Mouse (Mus musculus) liver (tissue): ENCODE measurements at regions not wholly inside any gene's neighbourhood (a gene's known extent, or its start where the extent isn't known, plus 50 kb on each side); places are given as distances from the start of the nearest gene placed in this dataset.
A peak's percentile ranks its signal among the peaks of the same experiment; 100 is the strongest.
"Not testable (repeated sequence)": the region's sequence is repeated elsewhere in the genome, so short reads cannot be mapped to it uniquely, and the experiment has no call there.

Experiments used
- DNase-seq: peaks from one replicate; pipeline ENCODE4 v3.0.0-alpha.2; 2020; ENCODE audit warnings: mixed read lengths

DNA sequence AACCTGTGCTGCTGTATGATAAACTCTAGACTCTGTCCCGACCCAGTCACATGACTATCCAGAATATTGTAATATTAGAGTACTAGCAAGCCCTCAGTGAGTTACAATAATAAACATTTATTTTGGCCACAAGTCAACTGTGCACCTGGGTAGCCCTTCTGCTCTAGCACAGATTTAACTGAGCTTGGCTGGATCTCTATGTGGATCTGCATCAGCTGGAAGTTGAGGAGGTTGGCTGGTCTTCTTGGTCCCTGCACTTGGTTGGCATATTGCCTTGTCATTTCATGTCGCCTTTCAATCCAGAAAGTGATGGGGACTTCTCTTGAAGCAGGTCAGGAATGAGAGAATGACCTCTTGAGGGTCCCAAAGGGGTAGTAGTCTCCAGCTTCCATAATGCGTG, 191.5 kb downstream of the Kctd12 start:
- no peak for DNase-seq

GRCm38 (mm10) chr14:102782227-102782626, 200.2 kb downstream of the Kctd12 start:
- DNase-seq = no peak

GRCm38 (mm10) chr14:102769716-102770115, 212.7 kb downstream of the Kctd12 start:
- peak; percentile 7 for DNase-seq

- peak; percentile 8 for DNase-seq
Observed at GRCm38 (mm10) chr14:102748687-102749086, 233.8 kb downstream of the Kctd12 start.

DNA sequence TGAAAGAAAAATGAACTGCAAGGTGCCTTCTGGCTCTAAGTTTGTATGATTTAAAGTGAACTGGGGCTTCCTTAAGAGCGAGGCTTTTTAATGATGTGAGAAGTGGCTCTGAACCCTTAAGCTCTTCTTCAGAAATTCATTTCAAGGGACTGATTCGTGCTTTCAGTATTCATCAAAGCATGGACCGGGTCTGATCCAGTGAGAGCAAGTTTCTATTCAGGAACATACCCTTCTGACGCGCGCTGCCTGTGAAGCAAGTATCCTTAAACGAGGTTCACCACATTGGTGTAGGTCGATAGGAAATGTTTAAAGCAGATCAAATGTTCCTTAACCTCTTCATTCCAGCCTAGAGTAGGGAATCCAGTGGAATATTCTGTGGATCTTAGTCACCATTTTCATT, 240.1 kb downstream of the Kctd12 start:
- DNase-seq = no peak

- no peak for DNase-seq
Observed at GRCm38 (mm10) chr14:102736656-102737055, 245.8 kb downstream of the Kctd12 start.

- DNase-seq = not testable (repeated sequence)
Observed at GRCm38 (mm10) chr14:102733718-102734117, 248.7 kb downstream of the Kctd12 start.

DNA sequence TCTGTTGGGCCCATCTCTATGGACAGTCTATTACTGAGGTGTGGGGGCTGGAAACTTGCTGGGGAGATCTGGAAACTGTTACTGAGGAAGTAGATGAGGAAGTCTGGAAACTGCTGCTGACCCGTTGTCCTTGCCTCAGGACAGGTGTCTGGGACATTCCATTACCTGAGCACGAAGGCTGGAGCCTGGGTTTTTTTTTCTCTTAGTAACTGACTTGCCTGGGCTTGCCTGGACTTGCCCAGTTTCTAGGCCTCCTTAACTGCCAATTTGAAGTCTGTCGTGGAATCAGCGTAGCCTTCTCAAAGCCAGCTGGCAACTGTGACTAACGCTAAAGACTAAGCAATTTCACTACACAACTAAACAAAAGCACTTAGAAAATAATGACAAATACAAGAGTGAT, 250.7 kb downstream of the Kctd12 start:
- DNase-seq = no peak

- DNase-seq = no peak
Observed at GRCm38 (mm10) chr14:102722633-102723032, 259.8 kb downstream of the Kctd12 start.

DNA sequence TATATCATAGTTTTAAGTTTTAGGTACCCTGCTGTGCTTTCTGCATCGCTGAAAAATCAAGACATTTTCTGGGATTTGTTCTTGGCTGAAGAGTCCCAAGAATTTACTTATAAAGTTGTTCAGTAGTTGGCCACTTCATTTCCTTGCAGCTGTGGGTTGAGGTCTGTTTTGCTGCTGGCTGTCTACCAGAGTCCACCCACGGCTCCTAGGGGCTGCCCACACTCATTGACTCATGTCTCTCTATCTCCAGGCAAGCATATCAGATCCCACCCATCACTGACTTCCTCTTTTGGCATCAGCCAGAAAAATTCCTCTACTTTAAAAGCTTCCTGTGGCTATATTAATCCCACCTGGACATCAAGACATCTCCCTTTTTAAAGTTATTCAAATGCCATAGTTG, 263.9 kb downstream of the Kctd12 start:
- no peak for DNase-seq

GRCm38 (mm10) chr14:102712600-102712999, 269.8 kb downstream of the Kctd12 start:
- DNase-seq = no peak

DNA sequence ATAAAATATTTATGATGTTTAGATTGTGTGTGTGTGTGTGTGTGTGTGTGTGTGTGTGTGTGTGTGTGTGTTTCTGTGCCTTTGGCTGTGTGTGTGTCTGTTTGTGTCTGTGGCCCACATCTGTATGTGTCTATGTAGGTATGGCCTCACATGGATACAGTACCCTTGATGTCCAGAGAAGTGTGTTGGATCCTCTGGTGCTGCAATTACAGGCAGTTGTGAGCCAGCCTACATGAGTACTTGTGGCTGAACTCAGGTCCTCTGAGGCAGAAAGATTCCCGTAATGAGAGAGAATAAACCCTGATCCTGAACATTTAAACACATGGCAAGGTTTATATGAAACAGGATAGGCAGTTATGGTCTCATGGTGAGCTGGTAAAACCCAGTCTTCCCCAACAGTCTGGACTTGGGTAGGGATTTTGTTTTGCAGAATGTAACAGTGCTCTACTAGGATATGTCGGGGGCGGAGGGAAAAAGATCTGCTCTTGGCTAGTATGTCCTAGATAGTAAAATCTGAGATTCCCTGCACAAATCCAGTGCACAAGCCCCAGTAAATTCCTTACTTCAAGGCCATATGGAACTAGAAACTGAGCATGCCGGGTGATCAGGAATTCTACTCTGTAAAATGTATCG, 275.6 kb downstream of the Kctd12 start:
- DNase-seq = no peak

DNA sequence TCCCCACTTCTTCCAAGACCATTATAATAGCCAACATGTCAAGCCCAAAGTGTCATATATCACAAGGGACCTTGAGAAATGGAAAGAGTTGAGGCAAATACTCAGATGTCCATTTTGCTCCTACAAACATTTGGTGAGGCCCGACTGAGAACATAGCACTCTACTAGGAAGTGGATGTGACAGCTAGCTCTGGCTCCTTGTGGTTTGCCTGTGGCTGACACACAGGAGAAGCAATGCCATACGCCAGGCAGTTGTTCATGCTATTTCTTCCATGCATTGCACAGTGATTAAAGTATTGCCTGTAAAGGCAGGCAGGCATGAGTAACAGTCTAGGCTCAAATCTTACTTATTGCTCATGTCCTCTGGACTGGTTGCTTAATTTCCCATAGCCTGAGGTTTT, 281.3 kb downstream of the Kctd12 start:
- DNase-seq = no peak

DNA sequence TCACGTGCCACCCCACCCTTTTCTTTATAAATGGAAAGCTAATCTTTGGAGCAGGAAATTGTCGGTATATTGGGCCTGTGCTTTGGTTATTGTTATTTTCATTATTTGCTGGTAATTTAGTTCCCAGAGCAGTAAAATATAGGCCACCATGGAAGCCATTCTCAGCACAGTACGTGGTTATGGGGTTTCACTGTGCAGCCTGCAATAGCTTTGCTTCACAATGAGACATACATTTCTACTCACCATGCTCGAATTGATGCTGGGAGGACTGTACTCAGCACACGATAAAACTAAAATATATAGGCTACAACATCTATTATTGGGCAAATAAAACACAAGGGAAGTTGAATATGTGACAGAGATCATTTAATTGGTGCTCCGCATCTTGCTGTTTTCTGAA, 282.0 kb downstream of the Kctd12 start:
- no peak for DNase-seq

DNA sequence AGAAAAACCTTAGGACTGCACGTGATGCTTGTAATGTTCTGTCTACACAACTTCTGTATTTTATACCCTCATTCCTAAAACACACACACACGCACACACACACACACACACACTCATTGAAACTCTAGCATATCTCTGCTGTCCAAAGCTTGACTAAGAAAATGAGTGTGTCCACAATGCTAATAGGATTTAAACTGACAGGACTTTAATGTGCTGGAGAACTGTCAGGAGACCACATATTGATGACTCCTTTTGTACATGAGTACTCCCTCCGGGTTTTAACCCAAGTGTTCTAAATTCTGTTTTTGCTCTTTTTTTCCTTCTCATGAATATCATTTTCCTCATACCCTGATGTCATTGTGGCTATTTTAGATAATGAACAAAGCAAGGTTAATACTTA, 283.4 kb downstream of the Kctd12 start:
- DNase-seq = no peak

GRCm38 (mm10) chr14:102686791-102687190, 295.6 kb downstream of the Kctd12 start:
- DNase-seq = no peak

GRCm38 (mm10) chr14:102676582-102676981, 305.9 kb downstream of the Kctd12 start:
- DNase-seq = no peak

DNA sequence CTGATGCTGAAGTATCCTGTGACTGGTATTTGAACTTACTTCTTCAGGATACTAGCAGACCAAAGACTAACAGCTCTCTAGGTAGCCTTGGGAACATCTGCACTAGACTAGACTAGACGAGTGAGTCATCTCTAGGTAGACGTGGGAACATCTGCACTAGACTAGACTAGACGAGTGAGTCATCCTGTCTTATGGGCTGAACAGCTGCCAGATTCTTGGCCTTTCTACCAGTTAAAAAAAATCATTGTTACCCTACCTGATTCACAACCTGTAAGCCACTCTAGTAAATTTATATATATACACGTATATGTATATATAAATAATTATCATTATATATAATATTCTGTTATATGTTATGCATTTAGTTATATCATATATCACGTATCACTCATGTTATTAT, 307.8 kb downstream of the Kctd12 start:
- DNase-seq = no peak

- DNase-seq = no peak
Observed at GRCm38 (mm10) chr14:102673724-102674123, 308.7 kb downstream of the Kctd12 start.

DNA sequence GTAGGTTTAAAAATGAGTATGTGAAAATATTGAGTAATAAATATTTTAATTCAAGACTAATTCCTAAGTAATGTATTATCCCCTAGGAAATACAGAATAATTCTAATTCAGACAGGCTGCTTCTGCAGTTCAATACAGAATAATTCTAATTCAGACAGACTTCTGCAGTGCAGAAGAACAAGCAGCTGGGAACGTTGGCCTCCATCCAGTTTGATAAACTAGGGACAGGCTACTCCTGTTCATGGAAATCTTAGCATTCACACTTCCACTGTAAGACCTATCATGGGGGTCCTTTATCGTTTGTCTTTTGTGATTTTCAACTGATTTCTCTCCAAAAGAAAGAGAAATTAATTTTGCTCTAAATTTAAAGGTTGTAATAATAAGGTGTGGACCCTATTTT, 319.2 kb downstream of the Kctd12 start:
- no peak for DNase-seq

GRCm38 (mm10) chr14:102660351-102660750, 322.1 kb downstream of the Kctd12 start:
- DNase-seq = no peak

DNA sequence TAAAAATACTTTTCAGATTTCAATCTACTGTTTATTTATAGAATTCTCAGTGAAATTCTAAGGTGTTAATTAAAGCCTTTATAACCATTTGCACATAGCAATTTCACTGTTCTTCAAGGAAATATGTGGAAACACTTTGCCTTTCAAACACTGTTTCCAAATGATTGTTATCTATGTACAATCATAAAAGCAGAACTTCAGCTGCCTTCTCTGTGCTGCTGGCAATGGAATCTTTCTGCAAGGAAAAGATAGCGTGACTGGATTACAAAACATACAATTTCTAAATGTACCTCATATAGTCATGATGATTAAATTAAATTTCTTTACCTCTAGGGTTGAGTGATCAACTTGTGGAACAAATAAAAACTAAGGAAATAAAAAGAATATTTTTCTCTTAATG, 326.2 kb downstream of the Kctd12 start:
- no peak for DNase-seq

GRCm38 (mm10) chr14:102629601-102630000, 352.8 kb downstream of the Kctd12 start:
- DNase-seq = no peak

DNA sequence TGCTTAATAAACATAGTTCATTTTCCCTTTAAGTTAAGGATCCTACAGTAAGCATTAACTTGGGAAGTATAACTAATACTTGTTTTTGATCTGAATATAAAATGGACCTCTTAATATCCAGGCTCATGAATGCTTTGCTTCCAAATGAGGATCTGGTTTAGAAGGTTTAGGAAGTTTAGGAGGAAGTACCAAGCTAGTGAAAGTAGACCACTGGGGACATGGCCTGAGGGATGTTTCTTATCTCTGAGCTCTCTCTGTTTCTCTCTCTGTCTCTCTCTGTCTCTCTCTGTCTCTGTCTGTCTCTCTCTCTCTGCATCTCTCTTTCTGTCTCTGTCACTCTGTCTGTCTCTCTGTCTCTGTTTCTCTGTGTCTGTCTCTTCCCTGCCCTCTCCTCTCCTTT, 360.9 kb downstream of the Kctd12 start:
- no peak for DNase-seq

DNA sequence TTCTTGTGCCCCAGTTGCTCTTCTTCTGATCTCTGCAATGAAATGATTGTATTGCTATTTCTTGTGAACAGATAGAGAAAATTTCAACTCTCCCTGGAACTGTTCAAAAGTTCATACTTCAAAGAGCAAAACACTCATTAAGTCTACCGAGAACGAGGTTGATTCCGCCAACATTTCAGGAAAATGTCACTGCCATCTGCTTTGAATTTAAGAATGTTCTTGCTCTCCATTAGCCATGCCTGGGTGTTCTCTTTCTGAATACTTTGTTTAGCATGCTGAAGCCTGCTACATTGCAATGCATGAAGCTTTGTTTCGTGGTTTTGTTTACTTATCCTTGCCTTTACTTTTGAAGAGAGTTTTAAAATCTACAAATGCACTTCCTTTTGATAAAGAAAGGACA, 363.4 kb downstream of the Kctd12 start:
- no peak for DNase-seq
